Mouse (Mus musculus) cerebellum, adult 2 months (tissue): Measurements from ENCODE around the gene Gsto2.

Source experiments
- CTCF ChIP-seq: fragments of 200-500 bp; IDR thresholded peaks from 2 replicates; pipeline ENCODE4 v1.5.1; 2011; ENCODE audit warnings: low read depth, mild to moderate bottlenecking, control low read depth, low read length, moderate library complexity, borderline replicate concordance; ENCODE audit not compliant: insufficient read depth
- POLR2A ChIP-seq: fragments of 200-500 bp; IDR thresholded peaks from 2 replicates; pipeline ENCODE4 v1.6.1; 2011; ENCODE audit warnings: low read length, control low read depth, borderline replicate concordance; ENCODE audit not compliant: insufficient read depth

DNA sequence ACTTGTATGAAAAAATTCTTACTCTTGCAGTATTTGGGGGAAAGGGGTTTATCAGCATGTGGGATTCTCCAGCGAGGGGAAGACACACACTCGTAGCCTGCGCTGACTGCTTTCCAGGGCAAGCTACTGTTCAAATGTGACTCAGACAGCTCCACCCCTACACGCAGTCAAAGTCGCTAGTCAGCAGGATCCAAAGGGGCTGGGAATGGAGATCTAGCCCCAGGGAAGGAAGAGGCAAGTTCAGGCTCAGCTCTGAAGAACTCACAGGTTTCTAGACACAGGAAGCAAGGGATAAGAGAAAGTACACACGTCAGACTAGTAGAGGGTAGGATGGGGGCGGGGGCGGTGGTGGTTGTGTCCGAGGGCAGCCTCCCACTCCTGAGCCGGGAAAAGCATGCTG lies 35.2 kb downstream of the Gsto2 start:
- TF ChIP-seq CTCF: no peak
- TF ChIP-seq POLR2A: no peak
